Mouse (Mus musculus) spleen, embryonic (tissue): ENCODE measurements at regions not wholly inside any gene's neighbourhood (a gene's known extent, or its start where the extent isn't known, plus 50 kb on each side); places are given as distances from the start of the nearest gene placed in this dataset.

Experiments used
- CTCF ChIA-PET: fragments of 350-600 bp; sonication (Branson Sonifier 250); formaldehyde crosslinking; loops from one replicate; lab custom pipeline; 2022; lab: Charles Lee

- CTCF ChIA-PET, result no interaction called here
Observed at GRCm38 (mm10) chr2:21129621-21130020, 75.5 kb downstream of the Enkur start.

- CTCF ChIA-PET, result no interaction called here
Observed at GRCm38 (mm10) chr2:21126531-21126930, 78.6 kb downstream of the Enkur start.

GRCm38 (mm10) chr2:21122421-21122820 lies 82.7 kb downstream of the Enkur start:
- CTCF ChIA-PET, result no interaction called here

- CTCF ChIA-PET, result no interaction called here
Observed at GRCm38 (mm10) chr2:21121663-21122062, 83.5 kb downstream of the Enkur start.

GRCm38 (mm10) chr2:21116817-21117216 lies 88.3 kb downstream of the Enkur start:
- CTCF ChIA-PET, result no interaction called here

- CTCF ChIA-PET, result no interaction called here
Observed at GRCm38 (mm10) chr2:21111527-21111926, 93.6 kb downstream of the Enkur start.

- CTCF ChIA-PET, result no interaction called here
Observed at GRCm38 (mm10) chr2:21100248-21100808, 104.8 kb downstream of the Enkur start.

- CTCF ChIA-PET, result no interaction called here
Observed at GRCm38 (mm10) chr2:21091058-21091971, 113.8 kb downstream of the Enkur start.

- CTCF ChIA-PET, result no interaction called here
Observed at GRCm38 (mm10) chr2:21085517-21085916, 116.8 kb upstream of the Arhgap21 start.

- CTCF ChIA-PET, result no interaction called here
Observed at GRCm38 (mm10) chr2:21067292-21067850, 98.7 kb upstream of the Arhgap21 start.

GRCm38 (mm10) chr2:21060347-21060650 lies 91.6 kb upstream of the Arhgap21 start:
- CTCF ChIA-PET, result no interaction called here

- CTCF ChIA-PET, result no interaction called here
Observed at GRCm38 (mm10) chr2:21059618-21060346, 91.1 kb upstream of the Arhgap21 start.

GRCm38 (mm10) chr2:21058940-21059339 lies 90.3 kb upstream of the Arhgap21 start:
- CTCF ChIA-PET, result no interaction called here

GRCm38 (mm10) chr2:21056450-21057210 lies 87.9 kb upstream of the Arhgap21 start:
- CTCF ChIA-PET, result no interaction called here

GRCm38 (mm10) chr2:21055416-21055815 lies 86.7 kb upstream of the Arhgap21 start:
- CTCF ChIA-PET, result no interaction called here

- CTCF ChIA-PET, result no interaction called here
Observed at GRCm38 (mm10) chr2:21054325-21055082, 85.8 kb upstream of the Arhgap21 start.

- CTCF ChIA-PET, result no interaction called here
Observed at GRCm38 (mm10) chr2:21053596-21053995, 84.9 kb upstream of the Arhgap21 start.

- CTCF ChIA-PET, result no interaction called here
Observed at GRCm38 (mm10) chr2:21048996-21049395, 80.3 kb upstream of the Arhgap21 start.

GRCm38 (mm10) chr2:21048226-21048625 lies 79.5 kb upstream of the Arhgap21 start:
- CTCF ChIA-PET, result no interaction called here

- CTCF ChIA-PET, result no interaction called here
Observed at GRCm38 (mm10) chr2:21046503-21047116, 77.9 kb upstream of the Arhgap21 start.
